Mouse (Mus musculus): Measurements from ENCODE around the gene Snrpg. TPM values are rescaled to one million over a fixed set of nuclear protein-coding genes. Genes with fewer than 3 reads are reported as not detected.

Gene Snrpg
- polyA plus RNA-seq (2015; fragmentation: Nextera tagmentation; extraction: Ambion mirVana) = 234 and 259 TPM in 2 replicates

GRCm38 (mm10) chr6:86370764-86371339, at the start of gene Snrpg:
Gene Snrpg, plus strand, starts transcription at chr6:86371304.
- Histone ChIP-seq H3K36me3 (ENCODE audit: control insufficient read depth, insufficient read depth, low read length) (no peaks in the 10 kb centered on the region), H3K27me3 (replicated peaks; ENCODE audit: control insufficient read depth, insufficient read depth, low read length) (no peaks in the 10 kb centered on the region), H3K27ac (ENCODE audit: low read depth, low read length) (peak within 1 kb of the TSS; percentile 91), H3K4me2 (ENCODE audit: low read length) (peak within 1 kb of the TSS; percentile 91), H3K4me1 (ENCODE audit: control insufficient read depth, insufficient read depth, low read depth, low read length) (peaks cover 26% of the 10 kb centered on the region), H3K9me3 (ENCODE audit: control insufficient read depth, low read length) (no peaks in the 10 kb centered on the region), H3K9ac (ENCODE audit: low read depth, low read length) (peak within 1 kb of the TSS; percentile 84), H3K4me3 (ENCODE audit: low read length) (peak within 1 kb of the TSS; percentile 71)
- ATAC-seq = peak; percentile 55; the same call in 1 of the 2 replicates
- WGBS = 16% methylated on average over 15 of the region's 15 CpGs

GRCm38 (mm10) chr6:86322031-86322563, 49.0 kb upstream of the Snrpg start:
- H3K4me3 ChIP-seq (ENCODE audit: low read length) = no peak overlapping the region
- ATAC-seq = no peak
- H3K27ac ChIP-seq (ENCODE audit: low read depth, low read length) = no peak overlapping the region
- H3K36me3 ChIP-seq (ENCODE audit: control insufficient read depth, insufficient read depth, low read length) = no peaks in the 10 kb centered on the region
- no peaks in the 10 kb centered on the region for H3K9me3 ChIP-seq (ENCODE audit: control insufficient read depth, low read length)
- WGBS = 87% methylated on average over 5 of the region's 5 CpGs
- no peaks in the 10 kb centered on the region for H3K27me3 ChIP-seq (replicated peaks; ENCODE audit: control insufficient read depth, insufficient read depth, low read length)
- no peaks in the 10 kb centered on the region for H3K4me1 ChIP-seq (ENCODE audit: control insufficient read depth, insufficient read depth, low read depth, low read length)
- no peak overlapping the region for H3K9ac ChIP-seq (ENCODE audit: low read depth, low read length)
- no peak overlapping the region for H3K4me2 ChIP-seq (ENCODE audit: low read length)

- H3K4me3 ChIP-seq (ENCODE audit: low read length) = no peak overlapping the region
- no peak for ATAC-seq
- H3K9me3 ChIP-seq (ENCODE audit: control insufficient read depth, low read length) = no peaks in the 10 kb centered on the region
- no peak overlapping the region for H3K9ac ChIP-seq (ENCODE audit: low read depth, low read length)
- no peak overlapping the region for H3K4me2 ChIP-seq (ENCODE audit: low read length)
- H3K36me3 ChIP-seq (ENCODE audit: control insufficient read depth, insufficient read depth, low read length) = no peaks in the 10 kb centered on the region
- 79% methylated on average over 9 of the region's 9 CpGs for WGBS
- no peak overlapping the region for H3K27ac ChIP-seq (ENCODE audit: low read depth, low read length)
- H3K4me1 ChIP-seq (ENCODE audit: control insufficient read depth, insufficient read depth, low read depth, low read length) = no peaks in the 10 kb centered on the region
- H3K27me3 ChIP-seq (replicated peaks; ENCODE audit: control insufficient read depth, insufficient read depth, low read length) = no peaks in the 10 kb centered on the region
Observed at GRCm38 (mm10) chr6:86322991-86323390, 48.1 kb upstream of the Snrpg start.

- Histone ChIP-seq H3K4me3 (ENCODE audit: low read length) (no peak overlapping the region), H3K9me3 (ENCODE audit: control insufficient read depth, low read length) (no peaks in the 10 kb centered on the region), H3K27ac (ENCODE audit: low read depth, low read length) (no peak overlapping the region), H3K4me2 (ENCODE audit: low read length) (no peak overlapping the region), H3K9ac (ENCODE audit: low read depth, low read length) (no peak overlapping the region), H3K4me1 (ENCODE audit: control insufficient read depth, insufficient read depth, low read depth, low read length) (no peaks in the 10 kb centered on the region), H3K36me3 (ENCODE audit: control insufficient read depth, insufficient read depth, low read length) (no peaks in the 10 kb centered on the region), H3K27me3 (replicated peaks; ENCODE audit: control insufficient read depth, insufficient read depth, low read length) (no peaks in the 10 kb centered on the region)
- ATAC-seq = no peak
- 64% methylated on average over 3 of the region's 3 CpGs for WGBS
Observed at GRCm38 (mm10) chr6:86324400-86324799, 46.7 kb upstream of the Snrpg start.

GRCm38 (mm10) chr6:86325646-86326045, 45.5 kb upstream of the Snrpg start:
- no peak overlapping the region for H3K4me2 ChIP-seq (ENCODE audit: low read length)
- H3K36me3 ChIP-seq (ENCODE audit: control insufficient read depth, insufficient read depth, low read length) = no peaks in the 10 kb centered on the region
- no peaks in the 10 kb centered on the region for H3K27me3 ChIP-seq (replicated peaks; ENCODE audit: control insufficient read depth, insufficient read depth, low read length)
- no peak overlapping the region for H3K9ac ChIP-seq (ENCODE audit: low read depth, low read length)
- no peak overlapping the region for H3K27ac ChIP-seq (ENCODE audit: low read depth, low read length)
- ATAC-seq = no peak
- no peaks in the 10 kb centered on the region for H3K4me1 ChIP-seq (ENCODE audit: control insufficient read depth, insufficient read depth, low read depth, low read length)
- H3K9me3 ChIP-seq (ENCODE audit: control insufficient read depth, low read length) = no peaks in the 10 kb centered on the region
- no peak overlapping the region for H3K4me3 ChIP-seq (ENCODE audit: low read length)
- 89% methylated on average over 5 of the region's 5 CpGs for WGBS

GRCm38 (mm10) chr6:86326866-86327265, 44.2 kb upstream of the Snrpg start:
- Histone ChIP-seq H3K9me3 (ENCODE audit: control insufficient read depth, low read length) (no peaks in the 10 kb centered on the region), H3K4me1 (ENCODE audit: control insufficient read depth, insufficient read depth, low read depth, low read length) (no peaks in the 10 kb centered on the region), H3K27me3 (replicated peaks; ENCODE audit: control insufficient read depth, insufficient read depth, low read length) (no peaks in the 10 kb centered on the region), H3K36me3 (ENCODE audit: control insufficient read depth, insufficient read depth, low read length) (no peaks in the 10 kb centered on the region), H3K4me2 (ENCODE audit: low read length) (no peak overlapping the region), H3K27ac (ENCODE audit: low read depth, low read length) (no peak overlapping the region), H3K4me3 (ENCODE audit: low read length) (no peak overlapping the region), H3K9ac (ENCODE audit: low read depth, low read length) (no peak overlapping the region)
- no peak for ATAC-seq
- 89% methylated on average over 18 of the region's 18 CpGs for WGBS

GRCm38 (mm10) chr6:86328369-86328768, 42.7 kb upstream of the Snrpg start:
- Histone ChIP-seq H3K4me2 (ENCODE audit: low read length) (no peak overlapping the region), H3K27ac (ENCODE audit: low read depth, low read length) (no peak overlapping the region), H3K9ac (ENCODE audit: low read depth, low read length) (no peak overlapping the region), H3K27me3 (replicated peaks; ENCODE audit: control insufficient read depth, insufficient read depth, low read length) (no peaks in the 10 kb centered on the region), H3K4me3 (ENCODE audit: low read length) (no peak overlapping the region), H3K4me1 (ENCODE audit: control insufficient read depth, insufficient read depth, low read depth, low read length) (no peaks in the 10 kb centered on the region), H3K9me3 (ENCODE audit: control insufficient read depth, low read length) (no peaks in the 10 kb centered on the region), H3K36me3 (ENCODE audit: control insufficient read depth, insufficient read depth, low read length) (no peaks in the 10 kb centered on the region)
- no peak for ATAC-seq
- 61% methylated on average over 3 of the region's 3 CpGs for WGBS

GRCm38 (mm10) chr6:86329943-86330342, 41.2 kb upstream of the Snrpg start:
- no peak overlapping the region for H3K27ac ChIP-seq (ENCODE audit: low read depth, low read length)
- no peak overlapping the region for H3K4me3 ChIP-seq (ENCODE audit: low read length)
- ATAC-seq = no peak
- WGBS = 92% methylated on average over 6 of the region's 6 CpGs
- no peaks in the 10 kb centered on the region for H3K27me3 ChIP-seq (replicated peaks; ENCODE audit: control insufficient read depth, insufficient read depth, low read length)
- H3K36me3 ChIP-seq (ENCODE audit: control insufficient read depth, insufficient read depth, low read length) = no peaks in the 10 kb centered on the region
- no peak overlapping the region for H3K4me2 ChIP-seq (ENCODE audit: low read length)
- H3K9me3 ChIP-seq (ENCODE audit: control insufficient read depth, low read length) = no peaks in the 10 kb centered on the region
- no peaks in the 10 kb centered on the region for H3K4me1 ChIP-seq (ENCODE audit: control insufficient read depth, insufficient read depth, low read depth, low read length)
- no peak overlapping the region for H3K9ac ChIP-seq (ENCODE audit: low read depth, low read length)

- Histone ChIP-seq H3K4me3 (ENCODE audit: low read length) (no peak overlapping the region), H3K4me1 (ENCODE audit: control insufficient read depth, insufficient read depth, low read depth, low read length) (no peaks in the 10 kb centered on the region), H3K4me2 (ENCODE audit: low read length) (no peak overlapping the region), H3K9me3 (ENCODE audit: control insufficient read depth, low read length) (no peaks in the 10 kb centered on the region), H3K27ac (ENCODE audit: low read depth, low read length) (no peak overlapping the region), H3K27me3 (replicated peaks; ENCODE audit: control insufficient read depth, insufficient read depth, low read length) (no peaks in the 10 kb centered on the region), H3K9ac (ENCODE audit: low read depth, low read length) (no peak overlapping the region), H3K36me3 (ENCODE audit: control insufficient read depth, insufficient read depth, low read length) (no peaks in the 10 kb centered on the region)
- ATAC-seq = no peak
- WGBS = 73% methylated on average over 11 of the region's 11 CpGs
Observed at GRCm38 (mm10) chr6:86335121-86335849, 35.8 kb upstream of the Snrpg start.

Data from hindbrain, embryonic 16.5 days (tissue).